Comparison of ENCODE assay signal across 27 mouse cellular contexts in genomic region chr11:90200826-90201225, GRCm38 (mm10). TPM values are rescaled to one million over a fixed set of nuclear protein-coding genes. Genes with fewer than 3 reads are reported as not detected.
DNase-seq lines count a peak whose midpoint lies in the region; ATAC-seq and TF ChIP-seq lines count a peak whose summit lies in the region.
"Had no signal": no experiment of that assay in that cellular context is flagged by ENCODE, and none has a peak within 500 bp of the region (broad histone marks: within the 10 kb centered on the region; RNA-seq: fewer than 3 reads in every experiment).

No protein-coding gene starts in this region.

- peak; percentile 26; the same call in 1 of the 2 replicates for ATAC-seq in neutrophil, adult 5-6 weeks (ENCODE audit: extremely low read depth, insufficient number of reproducible peaks, low FRiP score, poor library complexity, severe bottlenecking)
- ATAC-seq: activated CD4-positive, CD25-positive, alpha-beta regulatory T cell, adult 4 months; CD4-positive, CD25-positive, alpha-beta regulatory T cell, adult 4 months; forebrain, embryonic 14.5 days; forebrain, embryonic 16.5 days; Patski had no signal

- no peaks in the 10 kb centered on the region for H3K79me2 ChIP-seq in macrophage (ENCODE audit: inconsistent target)

- peaks cover 34% of the 10 kb centered on the region for H3K4me1 ChIP-seq in bone marrow macrophage, adult 2 months (ENCODE audit: control insufficient read depth, insufficient read depth, low read length)
- H3K4me1 ChIP-seq: forebrain, embryonic 10.5 days; forebrain, embryonic 12.5 days had no signal

- no peaks in the 10 kb centered on the region for H3K36me3 ChIP-seq in macrophage (ENCODE audit: inconsistent target)
- H3K36me3 ChIP-seq: embryonic facial prominence, embryonic 13.5 days; embryonic facial prominence, embryonic 15.5 days; forebrain, embryonic 10.5 days; forebrain, embryonic 12.5 days; G1E had no signal

- no peak for TF ChIP-seq CTCF in bone marrow macrophage, adult 2 months (IDR thresholded peaks at IDR 0.05; ENCODE audit: low read depth, low read length)

- WGBS in macrophage (ENCODE audit: missing documents) = 90% methylated on average over 2 of the region's 2 CpGs

- no peak overlapping the region for H3K4me3 ChIP-seq in bone marrow macrophage, adult 2 months (ENCODE audit: insufficient read depth, low read length)
- no peak overlapping the region for H3K4me3 ChIP-seq in macrophage (ENCODE audit: inconsistent target)
- H3K4me3 ChIP-seq: embryonic facial prominence, embryonic 13.5 days; embryonic facial prominence, embryonic 15.5 days; erythroblast, embryonic 14.5 days; forebrain, embryonic 10.5 days; forebrain, embryonic 12.5 days had no signal

- H3K27ac ChIP-seq in bone marrow macrophage, adult 2 months (ENCODE audit: insufficient read depth, low read depth, low read length) = 0 out of 2 replicates have a peak overlapping the region, but pooled peaks have one; percentile 4
- peak overlapping the region; percentile 29; the same call in 1 of the 2 replicates for H3K27ac ChIP-seq in macrophage
- H3K27ac ChIP-seq: embryonic facial prominence, embryonic 13.5 days; embryonic facial prominence, embryonic 15.5 days; forebrain, embryonic 10.5 days; forebrain, embryonic 12.5 days had no signal

- no peak for TF ChIP-seq POLR2A in bone marrow macrophage, adult 2 months (IDR thresholded peaks at IDR 0.05; ENCODE audit: borderline replicate concordance, low read depth, low read length)

- DNase-seq in gastrocnemius, adult 18-20 months (ENCODE audit: low spot score) = no peak
- DNase-seq in kidney, postnatal 25 days = no peak
- DNase-seq in heart, adult 8-10 months (ENCODE audit: low spot score) = no peak
- DNase-seq: adrenal gland, adult 8-10 months; adrenal gland, postnatal 36 days; B cell, adult 2 months; cerebellum, adult 11 months; cerebellum, adult 18-20 months; cerebellum, adult 8-10 months; cerebellum, adult 9-11 months; cerebellum, postnatal 14 days; cerebellum, postnatal 36 days; embryo, embryonic 11 days had no signal

RNA-seq across cellular contexts. Expression of gene Gm45716, which starts 13.3 kb away (rescaled TPM):
- polyA plus RNA-seq in bone marrow macrophage, adult 2 months (2012; ENCODE audit: insufficient read depth, insufficient read length, missing spikeins) = 2.5 and 3.2 TPM in 2 replicates
- total RNA-seq in macrophage (2018; cell fraction: chromatin; rRNA removed) = 10 to 100 TPM in 12 of 26 experiments, 1 to 10 TPM in 14; 1.5 to 45.5 (median 8.2) TPM
- total RNA-seq in macrophage (2018; cell fraction: cytosol; rRNA removed) = 1 to 10 TPM in 17 of 26 experiments, under 1 TPM in 9; 0.48 to 9.2 (median 1.2) TPM
- 10 to 100 TPM in 10 of 26 experiments, 1 to 10 TPM in 16; 1.1 to 35.4 (median 6.7) TPM for total RNA-seq in macrophage (2018; cell fraction: nucleus; rRNA removed)
- 0.26 to 2.1 TPM (median 0.82 TPM) in 3 replicates for polyA plus RNA-seq in macrophage (2018)
- 4.4 and 6.4 TPM in 2 replicates for total RNA-seq in neutrophil, adult 5-6 weeks (2017)
- 1 to 10 TPM; 1.2 to 2.6 TPM for total RNA-seq in gastrocnemius, adult 18-20 months (2021)
- total RNA-seq in heart, adult 8-10 months (2022) = 1 to 10 TPM; 5.7 to 7.4 (median 7.1) TPM

RNA-seq across cellular contexts. Expression of gene Mmd, which starts 48.4 kb away (rescaled TPM):
- 49.3 and 50.0 TPM in 2 replicates for polyA plus RNA-seq in bone marrow macrophage, adult 2 months (2012; ENCODE audit: insufficient read depth, insufficient read length, missing spikeins)
- total RNA-seq in macrophage (2018; cell fraction: chromatin; rRNA removed) = 100 to 1,000 TPM in 4 of 26 experiments, 10 to 100 TPM in 16, 1 to 10 TPM in 6; 6.8 to 147 (median 26.0) TPM
- 10 to 100 TPM; 10.9 to 73.8 (median 29.3) TPM for total RNA-seq in macrophage (2018; cell fraction: cytosol; rRNA removed)
- total RNA-seq in macrophage (2018; cell fraction: nucleus; rRNA removed) = 100 to 1,000 TPM in 2 of 26 experiments, 10 to 100 TPM in 22, 1 to 10 TPM in 2; 8.0 to 112 (median 27.7) TPM
- 28.1 to 57.5 TPM (median 47.7 TPM) in 3 replicates for polyA plus RNA-seq in macrophage (2018)
- total RNA-seq in neutrophil, adult 5-6 weeks (2017) = 30.1 and 37.8 TPM in 2 replicates
- total RNA-seq in gastrocnemius, adult 18-20 months (2021) = 10 to 100 TPM in 1 of 2 experiments, 1 to 10 TPM in 1; 9.5 to 16.2 TPM
- total RNA-seq in heart, adult 8-10 months (2022) = 10 to 100 TPM; 23.7 to 34.1 (median 28.2) TPM
